Mouse (Mus musculus) megakaryocyte, embryonic 14.5 days (primary cell): ENCODE data around the gene Flvcr2. TPM values are rescaled to one million over a fixed set of nuclear protein-coding genes. Genes with fewer than 3 reads are reported as not detected.

Experiments
- H3K27me3 ChIP-seq: replicated peaks from 2 replicates; pipeline ENCODE3; 2012; ENCODE audit warnings: inconsistent platforms
- H3K36me3 ChIP-seq: replicated peaks from 2 replicates; pipeline ENCODE3; 2012; ENCODE audit warnings: low read length, inconsistent platforms, mixed read lengths
- H3K4me1 ChIP-seq: 2 replicates; pipeline ENCODE4 v1.6.1; 2012; ENCODE audit warnings: inconsistent platforms
- H3K4me3 ChIP-seq: replicated peaks from 2 replicates; pipeline ENCODE3; 2012; ENCODE audit warnings: moderate library complexity, mild to moderate bottlenecking, inconsistent platforms
- H3K9me3 ChIP-seq: 2 replicates; pipeline ENCODE4 v1.6.1; 2012; ENCODE audit warnings: inconsistent platforms
- FLI1 ChIP-seq: IDR thresholded peaks from 2 replicates; pipeline ENCODE4 v1.6.1; 2012; ENCODE audit warnings: low read length, inconsistent platforms, mixed read lengths
- GATA1 ChIP-seq: IDR thresholded peaks from 3 replicates; pipeline ENCODE4 v1.6.1; 2012; ENCODE audit warnings: mixed read lengths, low read length, inconsistent platforms, borderline replicate concordance
- polyA plus RNA-seq: library from polyadenylated mRNA; stranded (reverse); fragments of >175 nt; gene quantifications from 2 replicates; pipeline ENCODE4 v1.2.3, GENCODE M21; 2012; ENCODE audit warnings: low replicate concordance; ENCODE audit not compliant: insufficient read depth

Gene Flvcr2
- polyA plus RNA-seq, 1 experiment = not detected

DNA sequence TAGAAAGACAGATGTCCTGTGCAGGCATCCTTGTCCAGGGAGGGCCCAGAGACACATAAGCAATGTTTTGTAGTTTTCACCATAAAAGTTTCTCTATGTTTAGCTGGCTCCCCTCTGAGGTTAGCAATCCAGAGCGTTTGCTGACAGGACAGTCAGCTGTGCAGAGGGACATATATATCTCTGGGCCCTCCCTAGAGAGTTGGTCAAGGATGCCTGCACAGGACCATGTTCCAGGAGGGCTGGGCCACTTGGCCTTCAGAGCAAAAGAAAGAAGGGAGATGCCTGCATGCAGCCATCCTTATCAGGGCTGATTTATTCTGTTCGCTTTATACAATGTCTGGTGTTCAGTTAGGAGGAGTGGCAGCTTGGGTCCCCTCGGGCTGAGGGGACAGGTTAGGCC, 10.1 kb downstream of the Flvcr2 start:
- Histone ChIP-seq H3K36me3 (no peaks in the 10 kb centered on the region), H3K9me3 (no peaks in the 10 kb centered on the region), H3K4me1 (no peaks in the 10 kb centered on the region), H3K27me3 (peaks cover 33% of the 10 kb centered on the region), H3K4me3 (no peak overlapping the region)
- TF ChIP-seq FLI1 (no peak), GATA1 (no peak)

DNA sequence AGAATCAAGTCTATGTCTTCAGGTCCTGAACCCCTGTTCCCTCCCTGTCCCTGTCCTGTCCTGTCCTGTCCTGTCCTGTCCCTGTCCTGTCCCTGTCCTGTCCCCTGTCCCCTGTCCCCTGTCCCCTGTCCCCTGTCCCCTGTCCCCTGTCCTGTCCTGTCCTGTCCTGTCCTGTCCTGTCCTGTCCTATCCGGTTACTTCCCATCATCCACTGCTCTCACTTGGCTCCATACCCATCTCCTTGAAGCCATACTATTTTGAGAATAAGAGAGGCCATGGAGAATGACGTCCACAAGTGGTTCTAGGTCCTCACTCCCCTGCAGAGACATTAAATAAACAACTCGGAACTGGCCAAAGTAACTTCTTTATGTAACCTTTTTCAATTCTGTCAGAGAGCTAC, 10.7 kb downstream of the Flvcr2 start:
- no peak for TF ChIP-seq GATA1
- no peak for TF ChIP-seq FLI1
- H3K4me1 ChIP-seq = no peaks in the 10 kb centered on the region
- peaks cover 35% of the 10 kb centered on the region for H3K27me3 ChIP-seq
- H3K9me3 ChIP-seq = no peaks in the 10 kb centered on the region
- no peak overlapping the region for H3K4me3 ChIP-seq
- H3K36me3 ChIP-seq = no peaks in the 10 kb centered on the region

- no peaks in the 10 kb centered on the region for H3K36me3 ChIP-seq
- H3K4me1 ChIP-seq = no peaks in the 10 kb centered on the region
- peaks cover 30% of the 10 kb centered on the region for H3K27me3 ChIP-seq
- H3K4me3 ChIP-seq = no peak overlapping the region
- no peak for TF ChIP-seq GATA1
- no peak for TF ChIP-seq FLI1
- H3K9me3 ChIP-seq = no peaks in the 10 kb centered on the region
Measured at GRCm38 (mm10) chr12:85758741-85759140, 12.4 kb downstream of the Flvcr2 start.

DNA sequence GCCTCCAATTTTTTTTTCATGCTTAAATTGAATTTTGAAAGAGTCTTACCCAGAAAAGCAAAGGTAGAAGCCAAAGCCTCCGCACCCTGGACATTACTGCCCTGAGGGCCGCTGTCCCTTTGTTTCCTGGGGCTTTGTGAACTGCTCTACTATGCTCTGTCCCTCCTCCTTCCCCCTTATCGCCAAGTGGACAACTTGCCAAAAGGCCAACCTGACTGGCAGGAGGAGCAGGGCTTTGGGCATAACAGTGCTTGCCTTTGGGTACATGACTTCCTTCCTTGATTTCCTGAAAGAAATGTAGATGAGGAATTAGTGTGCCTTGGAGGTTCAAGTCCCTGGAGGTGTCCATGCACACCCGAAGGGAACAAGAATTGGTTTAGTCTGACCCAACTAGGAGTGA, 15.1 kb downstream of the Flvcr2 start:
- no peak for TF ChIP-seq GATA1
- no peak for TF ChIP-seq FLI1
- H3K27me3 ChIP-seq = peaks cover 39% of the 10 kb centered on the region
- H3K4me1 ChIP-seq = no peaks in the 10 kb centered on the region
- H3K4me3 ChIP-seq = no peak overlapping the region
- H3K36me3 ChIP-seq = no peaks in the 10 kb centered on the region
- H3K9me3 ChIP-seq = no peaks in the 10 kb centered on the region

- H3K4me1 ChIP-seq = no peaks in the 10 kb centered on the region
- no peaks in the 10 kb centered on the region for H3K36me3 ChIP-seq
- H3K27me3 ChIP-seq = peaks cover 53% of the 10 kb centered on the region
- H3K9me3 ChIP-seq = no peaks in the 10 kb centered on the region
- no peak overlapping the region for H3K4me3 ChIP-seq
- TF ChIP-seq GATA1 (no peak), FLI1 (no peak)
Measured at GRCm38 (mm10) chr12:85764686-85765085, 18.3 kb downstream of the Flvcr2 start.

DNA sequence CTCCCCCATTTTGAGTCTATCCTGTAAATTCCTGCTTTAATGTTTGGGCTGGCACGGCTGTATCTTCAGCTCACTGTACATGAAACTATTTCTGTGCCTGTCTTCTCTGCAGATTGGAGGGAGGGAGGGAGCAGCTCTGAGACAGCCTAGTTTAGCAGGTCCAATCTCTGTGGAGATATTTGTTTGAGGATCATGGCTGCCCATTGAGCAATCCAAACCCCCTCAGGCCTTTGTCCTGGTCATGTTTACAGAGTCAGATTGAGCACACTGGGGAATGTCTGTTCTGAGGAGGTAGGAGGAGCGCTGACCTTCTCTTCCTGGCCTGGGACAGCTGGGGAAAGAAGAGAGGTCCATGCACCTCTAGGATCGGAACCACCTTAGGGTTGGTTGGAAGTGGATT, 19.9 kb downstream of the Flvcr2 start:
- no peaks in the 10 kb centered on the region for H3K4me1 ChIP-seq
- no peaks in the 10 kb centered on the region for H3K36me3 ChIP-seq
- no peaks in the 10 kb centered on the region for H3K9me3 ChIP-seq
- H3K27me3 ChIP-seq = peaks cover 56% of the 10 kb centered on the region
- H3K4me3 ChIP-seq = no peak overlapping the region
- TF ChIP-seq FLI1 (no peak), GATA1 (no peak)

DNA sequence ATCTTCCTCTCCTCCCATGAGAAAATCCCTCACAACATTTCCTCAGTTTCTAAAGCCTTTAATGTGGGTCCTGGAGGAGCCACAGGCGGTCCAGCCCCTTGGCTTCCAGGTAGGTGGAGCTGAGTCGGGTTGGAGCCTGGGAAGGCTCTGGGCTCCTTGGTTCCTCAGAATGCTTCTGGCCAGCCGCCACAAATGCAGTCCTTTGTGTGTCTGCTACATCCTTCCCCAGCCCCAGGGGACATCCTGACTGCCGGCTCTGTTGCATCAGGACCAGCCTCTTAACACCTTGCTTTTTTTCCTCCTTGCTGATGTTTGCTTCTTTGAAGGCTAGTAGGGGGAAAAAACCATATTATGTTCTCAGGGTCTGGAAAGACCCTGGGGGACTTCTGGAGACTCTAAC, 21.4 kb downstream of the Flvcr2 start:
- no peak overlapping the region for H3K4me3 ChIP-seq
- H3K9me3 ChIP-seq = no peaks in the 10 kb centered on the region
- TF ChIP-seq GATA1 (no peak), FLI1 (no peak)
- peaks cover 60% of the 10 kb centered on the region for H3K27me3 ChIP-seq
- H3K36me3 ChIP-seq = no peaks in the 10 kb centered on the region
- H3K4me1 ChIP-seq = no peaks in the 10 kb centered on the region

- H3K4me3 ChIP-seq = no peak overlapping the region
Measured at GRCm38 (mm10) chr12:85771356-85771755, 25.0 kb downstream of the Flvcr2 start.

DNA sequence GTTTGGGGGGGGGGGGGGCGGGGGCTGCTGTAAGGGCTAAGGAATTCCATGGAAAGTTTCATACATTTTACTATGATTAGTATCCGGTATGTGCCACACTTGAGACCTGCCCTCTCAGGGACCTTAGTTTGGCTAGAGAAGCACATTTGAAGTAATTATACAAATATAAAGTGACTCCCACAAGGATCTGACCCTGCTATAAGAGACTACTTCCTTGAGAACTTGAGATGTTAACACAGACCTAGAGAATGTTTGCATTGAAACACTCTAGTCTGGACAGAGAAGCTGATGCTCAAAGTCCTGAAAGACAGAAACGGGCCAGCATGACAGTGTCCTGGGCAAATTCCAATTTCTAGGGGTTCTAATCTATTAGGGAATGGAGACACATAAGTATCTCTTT, 32.6 kb downstream of the Flvcr2 start:
- Histone ChIP-seq H3K36me3 (no peaks in the 10 kb centered on the region), H3K4me1 (peaks cover 10% of the 10 kb centered on the region), H3K9me3 (peaks cover 6% of the 10 kb centered on the region), H3K27me3 (peaks cover 13% of the 10 kb centered on the region), H3K4me3 (no peak overlapping the region)
- no peak for TF ChIP-seq FLI1
- no peak for TF ChIP-seq GATA1

More at GRCm38 (mm10) chr12:85771356-85771755, 25.0 kb downstream of the Flvcr2 start:
- Histone ChIP-seq H3K9me3 (peaks cover 16% of the 10 kb centered on the region), H3K27me3 (peaks cover 46% of the 10 kb centered on the region), H3K4me1 (no peaks in the 10 kb centered on the region), H3K36me3 (no peaks in the 10 kb centered on the region)
- TF ChIP-seq FLI1 (no peak), GATA1 (no peak)

DNA sequence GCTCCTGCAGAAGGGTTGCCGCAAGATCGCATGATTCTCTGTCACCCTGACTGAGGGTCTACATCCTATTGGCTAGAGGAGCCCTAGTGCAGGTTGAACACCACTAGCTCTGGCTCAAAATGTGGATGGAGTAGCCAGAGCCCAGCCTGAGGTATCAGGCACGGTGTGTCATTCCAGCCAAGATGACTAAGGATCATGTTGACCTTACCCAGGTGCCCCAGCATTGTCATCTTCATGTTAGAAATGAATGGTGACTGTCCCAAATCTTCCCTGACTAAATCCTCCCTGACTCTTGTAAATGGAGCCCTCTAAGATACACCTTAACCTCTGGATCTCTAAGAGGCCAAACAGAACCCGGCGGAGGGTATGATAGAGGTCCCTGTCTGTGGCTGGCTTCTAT, 33.4 kb downstream of the Flvcr2 start:
- Histone ChIP-seq H3K4me3 (no peak overlapping the region), H3K9me3 (no peaks in the 10 kb centered on the region), H3K27me3 (peaks cover 9% of the 10 kb centered on the region), H3K36me3 (no peaks in the 10 kb centered on the region), H3K4me1 (peaks cover 10% of the 10 kb centered on the region)
- TF ChIP-seq FLI1 = no peak
- no peak for TF ChIP-seq GATA1

GRCm38 (mm10) chr12:85781606-85782005, 35.3 kb downstream of the Flvcr2 start:
- peaks cover 18% of the 10 kb centered on the region for H3K27me3 ChIP-seq
- no peak overlapping the region for H3K4me3 ChIP-seq
- TF ChIP-seq FLI1 (no peak), GATA1 (no peak)
- H3K4me1 ChIP-seq = peaks cover 10% of the 10 kb centered on the region
- H3K36me3 ChIP-seq = no peaks in the 10 kb centered on the region
- no peaks in the 10 kb centered on the region for H3K9me3 ChIP-seq
